9 mouse cellular contexts compared by ENCODE assay signal in genomic region chr5:112427283-112427682, GRCm38 (mm10). TPM values are rescaled to one million over a fixed set of nuclear protein-coding genes. Genes with fewer than 3 reads are reported as not detected.
DNase-seq lines count a peak whose midpoint lies in the region; ATAC-seq and TF ChIP-seq lines count a peak whose summit lies in the region.
"Had no signal": no experiment of that assay in that cellular context is flagged by ENCODE, and none has a peak within 500 bp of the region (broad histone marks: within the 10 kb centered on the region; RNA-seq: fewer than 3 reads in every experiment).

No protein-coding gene starts in this region.

- DNase-seq in kidney, postnatal 0 days (ENCODE audit: low spot score): peak; percentile 71
- DNase-seq in kidney, adult 11 months: no peak
- peak; percentile 64 for DNase-seq in adipocyte (ENCODE audit: low spot score)
- DNase-seq in cerebellum, postnatal 4 days (ENCODE audit: low spot score in 2 of 2): peak; percentile 78 to 90
- DNase-seq in heart, postnatal 4 days: peak; percentile 80
- peak; percentile 41 for DNase-seq in limb, embryonic 14.5 days (ENCODE audit: low spot score)
- DNase-seq in urinary bladder, postnatal 14 days (ENCODE audit: low spot score): peak; percentile 61

- H3K36me3 ChIP-seq in kidney, postnatal 0 days (ENCODE audit: insufficient read depth, low read length): no peaks in the 10 kb centered on the region
- no peaks in the 10 kb centered on the region for H3K36me3 ChIP-seq in limb, embryonic 14.5 days (ENCODE audit: control insufficient read depth, insufficient read depth, low read length)
- H3K36me3 ChIP-seq: midbrain, embryonic 12.5 days had no signal

- no peak for TF ChIP-seq POLR2A in limb, embryonic 14.5 days (IDR thresholded peaks at IDR 0.05; ENCODE audit: borderline replicate concordance, extremely low read depth, insufficient read depth, insufficient read length)
- TF ChIP-seq POLR2A in olfactory bulb, adult 2 months (IDR thresholded peaks at IDR 0.05; ENCODE audit: insufficient read depth, low read depth, low read length): no peak

- H3K9ac ChIP-seq in kidney, postnatal 0 days (ENCODE audit: low read depth, low read length): no peak overlapping the region
- H3K9ac ChIP-seq in limb, embryonic 14.5 days (ENCODE audit: low read depth, low read length, severe bottlenecking): no peak overlapping the region
- H3K9ac ChIP-seq: midbrain, embryonic 12.5 days had no signal

- peak; percentile 75 for TF ChIP-seq CTCF in kidney, postnatal 0 days (IDR thresholded peaks at IDR 0.05; ENCODE audit: low read depth)
- 0 out of 2 replicates have a peak, but pooled peaks have one; percentile 29 for TF ChIP-seq CTCF in olfactory bulb, adult 2 months (IDR thresholded peaks at IDR 0.05; ENCODE audit: insufficient read depth, low read depth, low read length)

- WGBS in kidney, postnatal 0 days: 56% methylated on average over 2 of the region's 2 CpGs
- WGBS in limb, embryonic 14.5 days: 41% methylated on average over 2 of the region's 2 CpGs
- WGBS in olfactory bulb, adult 2 months: 38% methylated on average over 2 of the region's 2 CpGs

- no peaks in the 10 kb centered on the region for H3K9me3 ChIP-seq in kidney, postnatal 0 days (replicated peaks; ENCODE audit: low read length)
- H3K9me3 ChIP-seq in limb, embryonic 14.5 days (ENCODE audit: control insufficient read depth, low read length): no peaks in the 10 kb centered on the region
- H3K9me3 ChIP-seq: midbrain, embryonic 12.5 days had no signal

- H3K4me2 ChIP-seq in kidney, postnatal 0 days (ENCODE audit: low read length): no peak overlapping the region
- no peak overlapping the region for H3K4me2 ChIP-seq in limb, embryonic 14.5 days (replicated peaks; ENCODE audit: low read depth, low read length, severe bottlenecking)
- H3K4me2 ChIP-seq: midbrain, embryonic 12.5 days had no signal

- no peak for ATAC-seq in kidney, postnatal 0 days (replicated peaks; ENCODE audit: low FRiP score, low read depth)
- ATAC-seq in limb, embryonic 14.5 days (ENCODE audit: low FRiP score, low read depth): no peak

- no peak overlapping the region for H3K27ac ChIP-seq in kidney, postnatal 0 days
- no peak overlapping the region for H3K27ac ChIP-seq in limb, embryonic 14.5 days (replicated peaks; ENCODE audit: low read depth, low read length)
- H3K27ac ChIP-seq in olfactory bulb, adult 2 months (ENCODE audit: insufficient read depth, low read depth, low read length): no peak overlapping the region
- H3K27ac ChIP-seq: midbrain, embryonic 12.5 days had no signal

- peaks cover 5% of the 10 kb centered on the region; the same call in 1 of the 2 replicates for H3K4me1 ChIP-seq in kidney, postnatal 0 days (replicated peaks; ENCODE audit: insufficient read depth, low read length)
- H3K4me1 ChIP-seq in limb, embryonic 14.5 days (ENCODE audit: control insufficient read depth, insufficient read depth, low read length): peaks cover 4% of the 10 kb centered on the region
- peaks cover 3% of the 10 kb centered on the region for H3K4me1 ChIP-seq in olfactory bulb, adult 2 months (ENCODE audit: control insufficient read depth, insufficient read depth, low read length)

- no peaks in the 10 kb centered on the region; the same call in 1 of the 2 replicates for H3K27me3 ChIP-seq in kidney, postnatal 0 days (ENCODE audit: insufficient read depth, low read length)
- H3K27me3 ChIP-seq in limb, embryonic 14.5 days (ENCODE audit: control insufficient read depth, insufficient read depth, low read length): no peaks in the 10 kb centered on the region

- H3K4me3 ChIP-seq in kidney, postnatal 0 days (replicated peaks; ENCODE audit: low read depth, low read length): no peak overlapping the region
- H3K4me3 ChIP-seq in limb, embryonic 14.5 days (replicated peaks; ENCODE audit: low read length): no peak overlapping the region
- no peak overlapping the region for H3K4me3 ChIP-seq in olfactory bulb, adult 2 months (ENCODE audit: insufficient read depth, low read depth, low read length)
- H3K4me3 ChIP-seq: midbrain, embryonic 12.5 days had no signal

RNA-seq across cellular contexts. Expression of gene Gm6588, which starts 21.9 kb away (rescaled TPM):
- polyA plus RNA-seq in kidney, postnatal 0 days (2015; fragmentation: Nextera tagmentation; extraction: Ambion mirVana): not detected in 2 replicates
- not detected for total RNA-seq in heart, postnatal 4 days (2021)
- not detected in 2 replicates for polyA plus RNA-seq in limb, embryonic 14.5 days (2012; rRNA removed)
- not detected in 2 replicates for polyA plus RNA-seq in limb, embryonic 14.5 days (2014; fragmentation: Nextera tagmentation; extraction: Ambion mirVana)
- not detected in 2 replicates for polyA plus RNA-seq in olfactory bulb, adult 2 months (2012; ENCODE audit: insufficient read depth, insufficient read length, low replicate concordance, missing spikeins)

RNA-seq across cellular contexts. Expression of gene Asphd2, which starts 32.6 kb away (rescaled TPM):
- polyA plus RNA-seq in kidney, postnatal 0 days (2015; fragmentation: Nextera tagmentation; extraction: Ambion mirVana): 5.4 and 5.9 TPM in 2 replicates
- total RNA-seq in heart, postnatal 4 days (2021): 1 to 10 TPM; 1.4 to 1.6 TPM
- 23.1 and 36.8 TPM in 2 replicates for polyA plus RNA-seq in limb, embryonic 14.5 days (2012; rRNA removed)
- polyA plus RNA-seq in limb, embryonic 14.5 days (2014; fragmentation: Nextera tagmentation; extraction: Ambion mirVana): 25.9 and 26.1 TPM in 2 replicates
- not detected in 2 replicates for polyA plus RNA-seq in olfactory bulb, adult 2 months (2012; ENCODE audit: insufficient read depth, insufficient read length, low replicate concordance, missing spikeins)
